Mouse (Mus musculus): ENCODE measurements at regions not wholly inside any gene's neighbourhood (a gene's known extent, or its start where the extent isn't known, plus 50 kb on each side); places are given as distances from the start of the nearest gene placed in this dataset.

DNA sequence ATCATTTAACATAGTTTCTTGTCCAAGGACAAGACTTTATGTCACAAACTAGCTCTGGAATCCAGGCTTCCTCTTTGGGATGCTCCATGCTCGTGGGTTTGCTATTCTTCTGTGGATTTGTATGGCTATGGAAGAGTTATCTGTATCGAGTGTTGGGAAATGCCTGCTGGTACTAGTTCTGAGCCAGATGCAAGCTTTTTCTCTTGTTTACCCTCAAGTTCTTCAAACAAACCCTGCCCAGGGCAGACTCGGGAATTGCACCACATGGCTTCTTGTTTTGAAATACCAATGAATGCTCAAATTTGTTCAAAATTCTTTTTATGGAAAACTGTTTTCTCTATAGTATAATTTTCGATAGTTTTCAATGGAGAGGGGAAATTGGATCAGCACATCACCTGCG is 400.5 kb upstream of the Sall1 start:
- DNase-seq (ENCODE audit: low spot score), result no peak

DNA sequence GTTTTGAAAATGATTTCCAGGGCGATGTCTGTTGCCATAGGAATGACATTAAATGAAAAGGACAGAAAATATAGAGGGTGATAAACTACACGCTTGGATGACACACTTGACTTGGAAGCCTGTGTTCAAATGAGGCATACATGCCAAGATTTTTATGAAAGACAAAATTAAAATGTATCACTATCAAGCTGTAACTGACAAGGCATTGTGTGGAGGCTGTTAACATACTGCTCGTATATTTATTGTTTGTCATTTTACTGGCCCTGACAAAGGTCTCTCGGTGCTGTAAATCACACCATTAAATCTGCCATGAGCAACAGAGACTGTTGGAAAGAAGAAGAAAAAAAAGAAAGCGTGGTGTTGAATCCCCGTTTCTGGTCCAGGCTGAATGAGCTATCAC is 395.3 kb upstream of the Sall1 start:
- DNase-seq (ENCODE audit: low spot score), result no peak

DNA sequence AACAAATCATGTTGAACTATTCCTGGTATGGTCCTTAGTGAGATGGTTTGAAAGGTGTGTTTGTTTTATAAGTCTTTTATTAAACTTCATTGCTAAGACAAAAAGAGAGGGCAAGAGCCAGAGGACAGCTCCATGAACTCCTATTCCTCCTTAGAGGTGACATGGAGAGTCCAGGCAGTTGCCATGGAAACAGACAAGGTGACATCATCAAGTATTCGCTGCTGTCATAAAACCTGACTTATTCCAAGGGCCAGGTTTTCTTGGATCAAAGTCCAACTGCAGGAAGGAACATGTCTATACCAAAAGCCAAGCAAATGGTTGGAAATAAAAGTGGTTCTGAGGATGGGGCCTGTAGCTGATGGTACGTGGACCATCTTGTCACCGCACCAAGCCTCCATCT is 383.0 kb upstream of the Sall1 start:
- no peak for DNase-seq (ENCODE audit: low spot score)

DNA sequence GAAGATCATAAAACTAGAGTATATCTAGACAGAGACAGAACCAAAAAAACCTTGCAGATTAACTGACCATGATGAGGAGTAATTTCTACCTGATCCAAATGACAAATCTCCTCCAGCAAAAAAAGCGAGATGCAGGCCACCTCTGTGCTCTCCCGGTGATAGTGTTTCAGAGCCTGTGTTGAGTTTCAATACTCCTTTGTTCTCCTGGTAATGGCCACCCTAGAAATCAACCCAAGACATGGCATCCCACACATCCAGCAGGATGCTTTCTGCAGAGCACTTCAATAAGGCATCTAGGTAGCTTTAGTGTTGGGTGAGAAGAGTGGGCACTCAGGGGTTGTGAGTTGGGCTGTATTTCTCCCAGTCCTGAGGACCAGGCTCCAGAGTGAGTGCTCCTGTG is 371.3 kb upstream of the Sall1 start:
- no peak for DNase-seq (ENCODE audit: low spot score)

DNA sequence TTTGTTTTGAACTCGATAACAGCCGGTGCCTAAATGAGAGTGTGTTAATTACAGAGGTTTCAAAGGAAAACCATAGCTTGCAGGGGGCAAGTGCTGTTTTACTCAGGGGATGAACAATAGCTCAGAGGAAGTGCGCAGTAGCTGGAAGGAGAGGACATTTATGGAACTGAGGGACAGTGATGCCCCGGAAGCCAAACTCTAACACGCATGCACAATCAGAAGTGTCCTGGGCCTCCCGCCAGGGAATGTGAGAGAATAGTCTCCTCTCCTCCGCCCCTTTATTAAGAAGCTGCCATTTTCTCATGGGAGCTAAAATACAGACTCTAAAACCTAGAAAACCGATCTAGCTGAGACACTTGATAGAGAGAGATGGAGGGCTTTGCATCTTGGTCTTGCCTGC is 368.5 kb upstream of the Sall1 start:
- DNase-seq (ENCODE audit: low spot score), result no peak

DNA sequence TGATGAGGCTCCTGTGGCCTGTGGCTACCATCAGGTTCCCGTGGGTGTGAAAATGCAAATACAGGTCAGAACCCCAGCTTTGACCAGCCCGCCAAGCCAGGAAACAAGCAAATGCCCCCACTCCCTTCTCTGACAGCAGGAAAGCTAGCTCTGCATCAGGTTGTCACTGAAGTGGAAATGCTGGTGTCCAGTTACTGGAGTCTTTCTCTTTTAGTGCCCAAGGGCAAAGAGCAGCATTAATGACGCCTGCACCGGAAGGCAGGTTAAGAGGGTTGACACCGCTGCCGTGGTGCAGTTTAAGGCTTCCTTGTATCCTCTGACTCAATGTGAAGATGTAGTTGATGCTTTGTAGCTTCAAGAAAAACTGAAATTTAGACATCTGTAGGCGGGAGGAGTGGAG is 368.1 kb upstream of the Sall1 start:
- DNase-seq (ENCODE audit: low spot score), result no peak

DNA sequence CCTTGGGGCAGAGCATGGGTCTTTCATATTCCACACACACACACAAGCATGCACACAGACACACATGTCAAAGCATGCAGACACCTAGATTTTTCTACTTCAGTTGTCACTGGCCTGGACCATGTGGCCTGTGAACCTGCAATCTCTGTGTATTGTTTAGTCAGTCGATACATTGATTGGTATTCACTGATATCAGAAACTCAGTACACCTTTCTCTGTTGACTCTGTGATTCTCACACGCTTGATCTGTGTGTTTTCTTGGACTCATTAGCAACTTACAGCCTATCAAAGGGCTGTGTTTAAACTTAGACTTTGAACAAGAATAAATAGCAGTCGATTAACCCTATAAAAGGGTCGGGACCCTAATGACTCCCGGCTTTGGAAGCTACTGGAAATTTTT is 362.7 kb upstream of the Sall1 start:
- no peak for DNase-seq (ENCODE audit: low spot score)

DNA sequence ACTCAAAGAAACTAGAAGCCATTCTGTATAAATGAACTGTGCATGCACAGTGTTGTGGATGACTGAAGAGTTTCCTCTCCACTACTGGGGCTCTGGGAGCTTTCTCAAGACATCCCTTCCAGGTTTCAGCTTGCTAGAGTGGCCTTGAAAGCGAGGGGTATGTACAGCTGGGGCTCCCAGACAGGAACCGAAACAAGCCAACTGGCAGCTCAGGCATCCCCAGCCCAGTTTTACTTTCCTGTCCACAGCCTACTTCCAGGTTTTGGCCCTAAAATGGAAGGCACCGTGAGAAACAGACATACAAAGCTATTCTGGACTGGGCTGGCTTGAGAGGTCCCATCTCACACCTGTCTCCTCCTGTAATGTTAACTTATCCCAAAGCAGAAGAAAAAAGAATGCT is 360.3 kb upstream of the Sall1 start:
- no peak for DNase-seq (ENCODE audit: low spot score)

DNA sequence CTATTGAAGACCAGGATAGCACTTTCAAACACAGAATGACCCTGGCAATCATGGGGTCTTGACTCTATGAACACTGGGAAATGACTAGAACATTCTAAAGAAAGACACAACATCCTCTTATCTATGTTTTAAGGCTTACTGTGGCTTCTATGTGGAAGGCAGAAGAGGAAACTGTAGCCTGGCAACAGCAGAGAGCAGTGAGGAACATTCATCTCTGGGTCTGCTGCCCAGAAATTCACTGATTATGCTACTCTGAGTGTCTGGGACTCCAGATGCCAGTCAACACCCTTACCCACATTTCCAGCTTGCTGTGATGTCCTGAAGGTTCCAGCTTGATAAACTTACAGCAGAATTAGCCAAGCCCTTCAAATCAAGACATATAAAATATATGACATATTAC is 352.7 kb upstream of the Sall1 start:
- DNase-seq (ENCODE audit: low spot score), result no peak

DNA sequence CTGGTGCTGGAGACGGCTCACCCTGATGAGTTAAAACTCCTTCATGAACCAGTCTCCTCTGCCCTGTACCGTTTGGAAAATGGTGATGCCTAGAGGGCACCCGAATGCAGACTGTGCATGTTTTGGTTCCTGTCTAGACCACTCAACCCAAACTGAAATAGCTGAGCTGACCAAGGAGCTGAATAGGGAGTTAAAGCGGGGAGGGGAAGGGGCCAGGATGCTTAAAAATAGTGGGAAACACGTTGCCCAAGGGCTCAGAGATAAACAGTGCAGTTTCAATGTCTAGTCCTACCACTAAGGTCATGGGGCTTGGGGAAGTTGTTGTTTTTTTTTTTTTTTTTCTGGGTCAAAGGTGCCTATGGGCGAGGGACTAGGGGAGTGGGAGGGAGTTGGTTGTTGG is 348.8 kb upstream of the Sall1 start:
- no peak for DNase-seq (ENCODE audit: low spot score)

DNA sequence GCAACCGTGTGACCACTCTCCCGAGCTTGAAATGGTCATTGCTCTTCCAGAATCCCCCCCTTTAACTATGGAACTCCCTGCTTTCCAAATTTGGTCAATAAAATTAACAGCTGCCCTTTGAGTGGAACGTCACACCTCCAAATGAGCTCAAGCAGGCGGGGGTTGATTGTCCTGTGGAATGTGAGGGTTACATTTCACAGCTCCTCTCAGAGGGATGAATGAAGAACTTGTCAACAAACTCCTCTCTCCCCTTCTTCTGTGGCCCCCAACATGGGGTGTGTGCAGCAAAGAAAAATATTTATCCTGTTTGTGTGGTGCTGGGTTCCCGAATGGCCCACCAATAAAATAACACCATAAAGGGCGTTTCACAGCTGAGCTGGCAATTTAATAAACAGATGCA is 344.8 kb upstream of the Sall1 start:
- no peak for DNase-seq (ENCODE audit: low spot score)

DNA sequence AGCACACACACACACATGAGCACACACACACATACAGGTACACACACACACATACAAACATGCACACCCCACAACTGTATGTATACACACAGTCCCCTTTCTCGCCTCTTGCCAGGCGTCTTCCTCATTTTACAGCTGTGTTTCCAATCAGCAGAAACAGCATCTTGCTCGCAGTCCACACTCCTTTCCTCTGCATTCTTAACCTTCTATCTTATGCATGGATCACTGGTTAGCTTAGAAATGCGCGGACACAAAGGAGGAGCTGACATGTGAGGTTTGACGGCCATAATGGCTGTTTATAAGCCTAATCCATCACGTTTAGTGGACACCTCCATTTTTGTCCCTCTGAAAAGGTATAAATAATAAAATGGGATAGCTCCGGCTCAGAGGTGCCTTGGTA is 343.3 kb upstream of the Sall1 start:
- DNase-seq (ENCODE audit: low spot score), result no peak

DNA sequence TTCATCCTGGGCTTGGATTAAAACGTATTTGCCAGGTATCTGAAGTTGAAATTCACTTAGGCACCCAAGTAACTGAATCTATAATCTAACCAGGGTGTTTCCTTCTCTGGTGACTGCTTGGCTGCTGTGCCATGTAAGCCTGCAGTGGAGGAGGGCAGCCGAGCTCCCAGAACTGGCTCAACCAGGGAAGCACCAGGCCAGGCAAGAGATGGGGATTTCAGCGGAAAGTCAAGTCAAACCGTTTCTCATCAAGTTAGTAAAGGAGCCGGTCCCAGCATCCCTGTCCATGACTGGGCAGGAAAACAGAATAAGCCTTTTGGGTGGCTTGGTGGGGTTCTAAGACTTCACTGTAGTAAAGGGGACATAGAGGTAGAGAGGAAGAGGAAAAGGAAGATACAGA is 341.1 kb upstream of the Sall1 start:
- no peak for DNase-seq (ENCODE audit: low spot score)

DNA sequence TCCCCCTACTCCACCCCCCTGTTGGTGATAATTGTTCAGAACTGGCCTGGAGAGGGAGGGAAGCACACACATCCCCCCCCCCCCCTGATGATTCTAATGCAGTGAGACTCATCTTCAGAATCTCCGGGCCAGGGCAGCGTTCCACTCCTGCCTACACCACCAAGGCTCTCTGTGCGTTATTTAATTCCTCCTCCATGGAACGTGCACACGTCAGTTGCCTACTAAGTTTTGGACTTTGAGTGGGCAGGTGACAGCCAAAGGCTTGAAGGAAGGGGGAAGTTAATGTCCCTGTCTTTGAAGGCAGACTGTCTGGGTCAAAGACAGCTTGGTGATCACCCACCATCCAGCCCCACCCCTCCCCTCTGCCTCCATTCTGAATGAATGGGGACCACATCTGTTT is 339.8 kb upstream of the Sall1 start:
- DNase-seq (ENCODE audit: low spot score), result no peak

DNA sequence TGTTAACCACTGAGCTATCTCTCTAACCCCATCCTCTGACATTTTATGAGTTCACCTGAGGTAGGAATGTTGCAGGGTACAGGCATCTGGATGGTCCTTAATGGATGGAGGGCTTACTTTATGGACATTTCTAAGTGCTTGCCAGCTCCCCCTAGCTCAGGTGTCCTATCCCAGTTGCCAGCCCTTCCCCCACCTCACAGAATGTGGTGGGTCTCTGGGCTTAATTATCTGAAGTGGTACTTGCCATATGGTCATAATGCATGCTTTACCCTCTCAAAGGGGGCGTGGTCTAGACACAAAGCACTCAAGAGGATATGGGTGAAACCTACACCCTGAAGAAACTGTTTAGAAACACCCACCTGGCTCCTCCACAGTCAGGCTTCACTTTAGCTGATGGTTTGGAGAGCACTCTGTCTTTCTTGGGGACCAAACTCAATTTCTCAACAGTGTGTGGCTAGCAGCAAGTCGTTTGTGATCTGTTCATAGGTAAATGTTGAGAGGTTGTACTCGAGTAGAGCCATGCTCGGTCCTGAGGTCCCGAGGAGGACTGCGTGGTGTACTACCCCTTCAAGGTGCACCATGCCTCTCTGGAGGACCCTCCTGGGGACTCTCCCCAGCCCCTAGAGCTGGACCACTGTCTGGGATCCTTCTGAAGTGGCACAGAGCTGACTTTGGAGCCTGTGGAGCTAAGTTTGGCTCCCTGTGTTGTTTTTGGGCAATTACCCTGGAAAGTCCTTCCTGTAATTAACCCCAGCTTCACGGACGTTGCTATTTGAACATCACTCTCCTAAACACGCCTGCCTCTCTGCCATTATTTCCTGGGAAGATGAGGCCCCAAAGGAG is 338.8 kb upstream of the Sall1 start:
- DNase-seq (ENCODE audit: low spot score), result no peak

DNA sequence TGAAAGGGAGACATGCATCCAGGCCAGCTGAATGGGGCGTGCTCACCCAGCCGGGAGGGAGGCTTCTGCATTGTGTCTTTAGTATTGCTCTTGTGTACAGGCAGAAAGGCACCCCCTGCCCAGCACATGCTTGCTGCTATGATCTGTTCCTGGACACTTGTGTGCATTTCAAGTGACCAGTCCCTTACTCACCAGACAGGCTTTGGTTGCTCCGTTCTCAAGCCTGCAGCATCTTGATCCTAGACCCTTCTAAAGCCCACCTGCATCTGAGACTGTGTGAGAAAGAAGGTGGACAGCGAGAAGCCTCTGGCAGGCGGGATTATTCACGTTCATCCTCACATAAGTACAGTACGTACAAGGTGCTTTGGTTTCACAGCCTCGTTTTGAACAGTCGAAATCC is 336.5 kb upstream of the Sall1 start:
- no peak for DNase-seq (ENCODE audit: low spot score)

DNA sequence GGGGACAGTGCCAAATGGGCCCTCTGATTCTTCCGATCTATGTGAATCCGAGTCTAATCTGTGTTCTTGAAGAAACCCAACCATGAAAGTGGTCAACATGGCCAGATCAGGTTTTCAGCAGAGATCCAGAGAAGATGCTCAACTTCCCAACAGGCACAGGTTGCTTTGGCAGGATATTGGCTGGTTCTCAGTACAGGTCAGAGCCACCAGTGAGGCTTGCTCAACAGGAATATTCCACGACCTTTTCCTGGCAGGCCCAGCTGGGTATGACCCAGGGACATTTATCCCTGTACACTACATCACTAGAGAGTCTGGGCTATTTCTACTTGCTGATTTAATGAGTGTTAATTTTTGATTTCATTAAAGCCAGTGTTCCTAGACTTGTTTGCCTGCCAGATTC is 328.8 kb upstream of the Sall1 start:
- no peak for DNase-seq (ENCODE audit: low spot score)

DNA sequence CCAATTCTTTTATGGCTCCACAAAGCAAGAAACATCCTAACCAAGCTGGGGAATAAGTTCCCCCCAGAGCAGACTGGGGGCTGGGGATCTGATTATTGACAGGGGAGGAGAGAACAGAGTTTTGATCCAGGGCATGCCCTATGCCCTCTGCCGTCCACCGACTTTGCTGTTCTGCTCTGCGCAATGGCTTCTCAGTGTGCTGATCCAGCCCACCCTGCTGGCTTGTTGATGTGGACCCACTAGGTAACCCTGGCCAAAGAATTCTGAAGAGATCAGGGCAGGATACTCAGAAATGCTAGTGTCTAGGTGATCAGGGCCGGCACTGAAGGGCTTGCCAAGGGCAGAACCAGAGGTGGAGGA is 327.8 kb upstream of the Sall1 start:
- DNase-seq (ENCODE audit: low spot score), result no peak

DNA sequence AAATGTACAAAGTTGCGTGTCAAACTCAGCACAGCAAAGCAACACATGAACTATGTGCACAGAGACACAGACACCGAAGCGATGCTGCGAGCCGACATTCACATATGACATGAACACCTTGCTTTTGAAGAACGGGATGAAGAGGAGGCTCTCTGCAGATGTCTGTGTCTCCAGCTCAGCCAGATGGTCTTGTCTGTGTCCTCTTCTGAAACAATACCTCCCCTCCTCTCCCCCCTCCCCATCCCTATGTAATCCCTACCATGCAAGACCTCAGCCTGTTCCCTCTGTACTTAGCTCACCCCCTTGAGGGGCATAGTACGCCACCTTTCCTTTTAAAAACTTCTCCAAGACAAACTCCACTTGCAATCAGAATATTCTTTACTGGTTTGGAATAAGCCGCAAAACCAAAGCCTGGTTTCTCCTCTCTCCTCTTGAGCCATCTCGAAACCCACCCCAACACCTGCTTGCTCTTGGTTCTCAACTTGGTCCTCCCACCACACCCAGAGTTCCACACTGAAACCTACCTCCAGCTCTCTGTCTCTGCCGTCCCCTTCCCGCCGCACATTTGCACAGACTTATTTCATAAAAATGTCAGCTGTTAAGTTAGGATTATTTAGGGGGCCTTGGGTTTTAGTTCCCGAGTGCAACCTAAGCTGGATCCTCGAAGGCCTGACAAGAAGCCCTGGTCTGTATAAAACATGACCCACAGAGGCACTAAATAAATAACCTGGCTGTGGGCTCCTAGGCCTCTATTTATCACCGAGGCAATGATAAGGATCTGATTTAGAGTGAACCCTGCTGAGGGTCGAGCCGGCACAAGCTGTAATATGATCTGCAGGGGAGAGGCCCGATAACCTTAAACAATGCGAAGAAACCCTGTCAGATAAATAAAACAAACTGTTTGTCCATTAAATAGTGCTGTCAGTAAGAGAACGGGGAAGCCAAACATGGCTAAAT is 327.1 kb upstream of the Sall1 start:
- DNase-seq (ENCODE audit: low spot score), result no peak

DNA sequence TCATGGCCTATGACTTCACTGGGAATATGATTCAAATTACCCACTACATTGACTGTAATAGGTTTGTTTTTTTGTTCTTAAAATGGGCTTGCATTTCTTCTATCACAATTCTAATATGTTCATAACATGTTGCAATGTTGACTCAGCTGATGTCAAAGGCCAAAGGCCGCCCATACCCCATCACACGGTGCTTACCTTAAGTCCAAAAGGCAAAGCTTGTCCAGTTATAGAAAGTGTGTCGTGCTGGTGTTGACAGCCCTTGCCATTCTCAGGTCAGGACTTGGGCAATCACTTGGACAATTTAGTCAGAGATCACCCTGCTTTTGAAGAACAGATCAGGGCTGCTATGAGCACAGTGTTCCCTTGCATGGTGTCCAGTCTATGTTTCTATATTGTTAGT is 321.5 kb upstream of the Sall1 start:
- DNase-seq (ENCODE audit: low spot score), result no peak

DNA sequence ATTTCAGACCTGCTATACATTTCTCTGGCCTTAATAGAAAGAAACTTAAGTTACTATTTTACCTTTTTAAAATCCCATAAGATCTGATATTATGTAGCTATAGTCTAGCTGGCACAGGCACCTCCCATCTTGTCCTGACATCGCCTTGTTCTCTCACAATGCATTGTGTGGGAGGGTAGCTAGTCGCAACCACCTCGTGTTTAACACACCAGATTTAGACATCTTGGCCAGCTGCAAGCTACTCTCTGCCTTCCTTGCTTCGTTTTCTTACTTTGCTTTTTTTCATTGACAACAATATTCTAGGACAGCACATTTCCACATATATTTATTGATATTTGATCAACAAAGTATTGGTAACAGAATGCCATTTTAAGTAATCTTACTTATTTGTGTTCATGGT is 314.4 kb upstream of the Sall1 start:
- DNase-seq (ENCODE audit: low spot score), result no peak

DNA sequence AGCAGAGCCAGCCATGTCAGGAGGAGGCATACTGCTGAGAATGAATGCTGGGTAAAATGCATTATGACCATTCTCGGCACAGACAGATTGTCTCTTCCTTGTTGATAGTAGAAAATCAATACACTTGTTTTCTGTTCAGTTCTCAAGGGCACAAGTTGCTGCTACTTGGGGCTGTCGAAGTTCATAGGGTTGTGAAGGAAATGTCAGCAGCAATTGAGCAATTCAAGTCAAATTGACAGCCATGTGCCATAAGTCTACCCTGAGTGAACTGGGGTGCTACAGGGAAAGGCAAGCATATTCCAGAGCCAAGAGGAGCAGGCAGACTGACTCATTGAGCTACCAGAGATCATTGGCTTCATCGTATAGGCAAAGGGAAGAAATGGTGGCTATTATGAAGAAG is 301.6 kb upstream of the Sall1 start:
- no peak for DNase-seq (ENCODE audit: low spot score)

DNA sequence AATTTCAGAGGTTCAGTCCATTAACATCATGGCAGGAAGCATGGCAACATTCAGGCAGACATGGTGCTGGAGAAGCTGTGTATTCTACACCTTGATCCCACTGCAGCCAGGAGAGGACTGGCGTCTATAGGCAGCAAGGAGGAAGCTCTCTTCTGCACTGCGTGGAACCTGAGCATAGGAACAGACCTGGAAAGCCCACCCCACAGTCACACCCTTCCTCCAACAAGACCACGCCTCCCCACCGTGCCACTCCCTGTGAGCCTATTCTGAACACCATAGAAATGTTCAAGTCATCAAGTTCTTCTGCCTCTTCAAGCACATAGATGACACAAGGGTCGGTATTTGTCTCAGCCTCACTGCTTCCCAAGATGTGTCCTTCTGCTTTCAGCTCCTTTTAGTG is 297.7 kb upstream of the Sall1 start:
- DNase-seq (ENCODE audit: low spot score), result no peak
